Mouse (Mus musculus): ENCODE measurements around the gene Bag2. TPM values are rescaled to one million over a fixed set of nuclear protein-coding genes. Genes with fewer than 3 reads are reported as not detected.
A peak's percentile ranks its signal among the peaks of the same experiment; 100 is the strongest.

The Bag2 gene
- total RNA-seq (2021), result 10 to 100 TPM; 16.6 to 24.6 TPM
- long read RNA-seq, experiment 1, transcript Bag2-201 (3 exons, 1,860 nt), result major isoform, 26 of 37 reads
- long read RNA-seq, experiment 1, partial matches to known transcripts, result 0 of 37 reads
- long read RNA-seq, experiment 1, other reads (novel, unspliced or antisense), result 11 of 37 reads
- long read RNA-seq, experiment 2, transcript Bag2-201 (3 exons, 1,860 nt), result major isoform, 26 of 41 reads
- long read RNA-seq, experiment 2, partial matches to known transcripts, result 2 of 41 reads
- long read RNA-seq, experiment 2, other reads (novel, unspliced or antisense), result 13 of 41 reads

DNA sequence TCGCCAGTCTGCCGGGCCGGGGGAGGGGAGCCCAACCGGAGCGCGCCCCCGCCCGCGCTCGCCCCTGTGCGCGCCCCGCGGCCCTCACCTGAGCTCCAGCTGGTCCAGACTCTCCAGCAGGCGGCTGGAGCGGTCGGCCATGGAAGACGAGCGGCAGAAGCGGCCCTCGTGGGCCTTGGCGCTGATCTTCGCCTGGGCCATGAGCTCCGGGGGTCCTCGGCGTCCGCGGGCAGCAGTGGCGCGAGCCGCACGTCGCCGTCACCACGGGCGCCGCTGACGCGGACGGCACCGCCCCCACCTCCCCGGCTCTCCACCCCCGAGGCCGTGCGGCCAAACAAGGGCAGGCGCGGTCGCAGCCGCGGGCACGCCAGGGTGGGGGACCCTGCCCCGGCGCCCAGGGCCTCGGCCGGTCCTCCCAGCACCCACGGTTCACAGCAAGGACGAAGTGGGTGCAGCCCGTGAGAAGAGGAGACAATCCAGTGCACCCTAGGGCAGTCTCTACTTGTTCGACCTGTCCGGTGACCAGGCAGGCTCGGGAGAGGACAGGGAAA, at the start of gene Bag2:
TSS of gene Bag2 (minus strand) at position 305 of the 551 bp plus-strand sequence.
- intact Hi-C loops (cut with DNase I; ENCODE audit: low total_unique reads), result no loop called here
- peak; percentile 68 for DNase-seq

DNA sequence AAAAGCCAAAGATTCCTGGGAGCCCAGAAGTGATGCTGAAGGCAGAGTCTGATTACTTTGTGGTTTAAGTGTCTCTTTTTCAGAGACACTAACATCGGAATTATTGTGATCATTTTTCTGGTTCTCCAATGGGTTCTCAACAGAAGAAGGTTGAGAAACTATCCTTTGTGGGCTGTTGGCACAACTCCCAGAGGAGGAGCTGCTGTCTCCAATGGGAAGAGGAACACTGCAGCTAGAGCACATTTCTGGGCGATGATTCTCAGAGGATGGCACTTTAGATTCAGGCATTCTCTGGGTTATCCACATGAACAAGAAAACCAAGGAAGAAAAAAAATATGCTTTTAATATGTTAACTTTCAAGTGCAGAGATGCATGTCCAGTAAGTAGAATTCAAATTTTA, 45.7 kb upstream of the Bag2 start:
- no peak for DNase-seq
- intact Hi-C loops (cut with DNase I; ENCODE audit: low total_unique reads), result no loop called here

DNA sequence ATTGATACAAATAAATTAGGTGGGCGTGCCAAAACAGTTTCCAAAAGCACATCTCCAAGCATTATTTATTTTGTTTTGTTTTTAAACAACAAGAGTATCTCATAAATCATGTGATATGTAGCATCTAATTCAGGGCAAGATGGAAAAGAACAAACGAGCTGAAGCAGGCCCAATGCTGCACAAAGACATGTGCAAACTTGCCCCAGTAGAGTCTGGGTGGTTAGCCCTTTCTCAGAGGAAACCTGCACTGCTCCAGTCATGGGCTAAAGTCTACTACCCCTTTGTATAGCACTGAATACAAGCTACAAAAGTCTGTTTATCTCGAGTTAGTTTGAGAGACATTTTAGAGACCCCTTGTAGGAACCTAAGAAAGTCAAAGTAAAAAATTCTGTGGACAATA, 42.0 kb upstream of the Bag2 start:
- intact Hi-C loops (cut with DNase I; ENCODE audit: low total_unique reads), result no loop called here
- DNase-seq, result no peak

DNA sequence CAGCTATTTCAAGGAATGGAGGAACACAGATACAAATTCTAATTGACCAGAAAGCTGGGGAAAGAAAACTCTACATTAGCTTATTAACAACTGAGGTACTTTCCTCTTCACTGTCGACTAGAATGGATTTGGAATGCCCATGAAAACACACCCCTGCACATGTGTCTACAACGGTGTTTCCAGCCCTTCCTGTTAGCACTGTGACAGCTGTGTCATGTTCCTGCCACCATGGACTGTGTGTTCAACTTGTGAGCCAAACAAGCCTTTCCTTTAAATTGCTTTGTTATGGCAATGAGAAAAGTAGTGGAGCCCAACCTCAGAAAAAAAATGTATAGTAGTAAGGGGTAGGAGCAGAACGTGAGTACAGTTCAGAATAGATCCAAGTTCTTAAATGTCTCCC, 30.9 kb upstream of the Bag2 start:
- DNase-seq, result no peak
- intact Hi-C loops (cut with DNase I; ENCODE audit: low total_unique reads), result no loop called here

DNA sequence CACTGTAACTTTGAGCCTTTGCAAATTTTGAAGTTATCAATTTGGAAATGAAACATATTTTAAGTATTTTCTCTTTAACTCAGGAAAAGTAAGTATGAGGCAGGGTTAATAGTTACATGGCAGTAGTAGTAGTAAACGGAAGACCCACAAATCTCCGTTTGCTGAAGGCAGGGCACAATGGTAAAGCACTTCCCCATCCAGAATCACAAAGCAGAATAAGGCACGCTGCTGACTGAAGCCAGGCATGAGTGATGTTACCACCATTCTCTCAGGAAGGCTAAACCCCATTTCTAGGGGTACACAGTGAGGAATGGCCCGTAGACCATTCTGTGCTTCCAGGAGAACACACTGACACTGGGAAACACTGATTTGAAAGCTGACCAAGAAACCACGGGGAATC, 30.5 kb upstream of the Bag2 start:
- DNase-seq, result no peak
- intact Hi-C loops (cut with DNase I; ENCODE audit: low total_unique reads), result no loop called here

DNA sequence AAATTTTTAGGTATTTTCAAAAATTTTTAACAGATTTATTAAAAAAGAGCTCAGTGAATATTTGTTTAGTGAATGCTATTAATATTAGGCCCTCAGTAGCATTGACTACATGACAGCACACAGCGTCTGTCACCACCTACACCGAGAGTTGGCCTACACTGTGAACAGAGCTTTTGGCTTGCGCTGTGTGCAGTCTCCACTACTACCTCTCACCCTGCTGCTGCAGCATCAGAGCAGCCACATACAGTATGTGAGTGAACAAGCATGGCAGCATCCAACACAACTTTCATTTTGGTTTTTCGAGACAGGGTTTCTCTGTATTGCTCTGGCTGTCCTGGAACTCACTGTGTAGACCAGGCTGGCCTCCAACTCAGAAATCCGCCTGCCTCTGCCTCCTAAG, 27.0 kb upstream of the Bag2 start:
- intact Hi-C loops (cut with DNase I; ENCODE audit: low total_unique reads), result no loop called here
- no peak for DNase-seq

DNA sequence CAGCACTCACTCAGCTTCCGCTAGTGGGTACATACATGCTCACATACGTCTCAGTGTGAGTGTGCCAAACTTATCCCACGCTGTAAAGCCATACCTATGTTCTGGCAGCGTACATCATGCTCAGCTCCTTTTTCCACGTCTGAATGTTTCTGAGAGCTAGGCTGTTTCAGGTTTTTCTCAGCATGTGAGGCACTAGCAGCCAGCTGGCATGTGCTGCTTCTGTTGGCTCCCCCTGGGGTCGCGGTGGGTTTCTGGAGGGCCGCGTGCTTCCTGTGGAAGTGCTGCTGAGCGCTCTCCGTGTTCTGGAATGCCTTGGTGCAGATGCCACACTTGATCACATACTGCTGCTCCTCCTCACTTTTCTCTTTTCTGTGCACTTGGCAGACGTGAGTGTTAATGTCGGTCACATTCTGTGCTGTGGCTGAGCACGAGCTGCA, 18.6 kb upstream of the Bag2 start:
- DNase-seq, result no peak
- intact Hi-C loops (cut with DNase I; ENCODE audit: low total_unique reads), result no loop called here

DNA sequence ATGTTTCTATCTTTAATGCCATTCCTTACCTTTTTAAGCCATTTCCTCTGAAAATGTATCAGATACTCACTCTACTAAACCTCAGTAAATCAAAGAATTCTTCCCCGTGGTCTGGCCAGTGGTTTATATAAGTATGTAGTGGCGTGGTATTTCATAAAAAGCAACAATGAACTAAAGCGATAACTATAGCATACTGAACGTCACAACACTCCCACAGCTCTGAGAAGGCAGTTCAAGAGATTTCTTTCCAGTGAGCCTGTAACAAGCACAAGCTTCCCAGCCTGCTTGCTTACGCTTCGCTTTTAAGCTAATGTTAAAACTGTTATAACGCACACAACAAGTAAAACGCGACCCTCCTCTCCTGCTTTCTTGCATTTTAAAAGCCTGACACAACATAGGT, 14.5 kb upstream of the Bag2 start:
- intact Hi-C loops (cut with DNase I; ENCODE audit: low total_unique reads), result no loop called here
- DNase-seq, result no peak

DNA sequence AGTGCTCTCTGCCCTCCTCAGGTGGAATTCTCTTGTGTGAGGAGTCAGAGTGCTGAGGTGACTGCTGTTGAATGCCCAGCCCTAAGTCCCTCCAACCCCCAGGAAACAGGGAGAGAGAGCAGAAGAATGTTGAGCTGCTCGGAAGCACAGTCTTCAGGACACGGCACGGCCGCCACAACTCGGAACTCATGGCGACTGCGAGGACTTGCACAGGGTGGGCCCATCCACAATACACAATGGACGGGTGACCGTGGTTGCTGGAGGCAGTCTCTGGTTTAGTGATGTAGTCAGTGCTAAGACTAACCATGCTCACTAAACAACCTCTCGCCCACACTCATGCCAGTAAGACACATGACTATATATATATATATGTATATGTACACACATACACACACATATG, 14.0 kb upstream of the Bag2 start:
- intact Hi-C loops (cut with DNase I; ENCODE audit: low total_unique reads), result no loop called here
- DNase-seq, result no peak

DNA sequence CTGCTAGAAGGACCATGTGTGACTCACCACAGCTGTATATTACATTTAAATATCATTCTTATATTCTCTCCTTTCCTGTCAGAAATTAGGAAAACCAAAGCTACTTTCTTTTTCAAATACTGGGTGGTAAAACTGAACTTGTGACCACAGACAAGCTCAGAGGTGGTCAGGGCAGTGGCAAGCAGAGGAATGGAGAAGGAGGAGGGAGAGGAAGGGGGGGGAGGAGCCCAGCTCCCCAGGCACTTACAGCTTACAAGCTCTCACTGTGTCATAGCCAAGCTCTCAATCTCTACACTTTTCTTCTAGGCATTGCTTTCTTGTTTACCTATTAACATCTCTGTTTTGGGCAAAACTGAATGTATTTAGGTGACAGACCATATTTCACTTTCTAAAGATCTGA, 11.2 kb upstream of the Bag2 start:
- DNase-seq, result no peak
- intact Hi-C loops (cut with DNase I; ENCODE audit: low total_unique reads), result no loop called here

DNA sequence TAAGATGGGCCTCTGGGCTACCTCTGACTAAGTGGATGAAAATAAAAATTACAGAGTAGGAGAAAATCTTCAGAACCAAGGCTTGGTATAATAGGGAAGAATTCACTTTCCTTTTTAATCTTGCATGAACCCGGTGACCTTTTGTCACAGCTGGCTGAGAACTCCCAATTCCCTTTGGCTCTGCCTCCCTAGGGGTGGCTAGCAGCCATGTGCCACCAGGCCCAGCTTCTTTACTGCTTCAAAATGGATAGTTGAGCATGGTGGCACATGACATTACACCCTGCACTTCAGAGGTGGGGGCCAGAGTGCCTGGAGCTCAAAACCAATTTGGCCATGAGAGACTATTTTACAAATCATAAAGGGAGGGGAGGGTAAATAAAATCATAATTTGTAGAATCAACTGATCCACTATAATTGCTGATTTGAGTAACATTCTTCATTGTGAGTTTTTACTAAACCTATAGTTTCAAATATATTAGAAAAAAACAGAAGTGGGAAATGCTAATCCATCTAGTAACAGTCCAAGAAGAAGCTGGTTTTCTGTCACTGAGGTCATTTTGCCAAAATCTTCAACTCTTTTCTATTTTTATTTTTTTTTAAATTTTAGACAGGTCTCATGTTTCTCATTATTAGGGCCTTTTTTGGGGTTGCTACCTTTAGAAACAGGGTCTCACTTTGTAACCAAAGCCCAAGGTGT, 10.6 kb upstream of the Bag2 start:
- intact Hi-C loops (cut with DNase I; ENCODE audit: low total_unique reads), result no loop called here
- DNase-seq, result no peak

DNA sequence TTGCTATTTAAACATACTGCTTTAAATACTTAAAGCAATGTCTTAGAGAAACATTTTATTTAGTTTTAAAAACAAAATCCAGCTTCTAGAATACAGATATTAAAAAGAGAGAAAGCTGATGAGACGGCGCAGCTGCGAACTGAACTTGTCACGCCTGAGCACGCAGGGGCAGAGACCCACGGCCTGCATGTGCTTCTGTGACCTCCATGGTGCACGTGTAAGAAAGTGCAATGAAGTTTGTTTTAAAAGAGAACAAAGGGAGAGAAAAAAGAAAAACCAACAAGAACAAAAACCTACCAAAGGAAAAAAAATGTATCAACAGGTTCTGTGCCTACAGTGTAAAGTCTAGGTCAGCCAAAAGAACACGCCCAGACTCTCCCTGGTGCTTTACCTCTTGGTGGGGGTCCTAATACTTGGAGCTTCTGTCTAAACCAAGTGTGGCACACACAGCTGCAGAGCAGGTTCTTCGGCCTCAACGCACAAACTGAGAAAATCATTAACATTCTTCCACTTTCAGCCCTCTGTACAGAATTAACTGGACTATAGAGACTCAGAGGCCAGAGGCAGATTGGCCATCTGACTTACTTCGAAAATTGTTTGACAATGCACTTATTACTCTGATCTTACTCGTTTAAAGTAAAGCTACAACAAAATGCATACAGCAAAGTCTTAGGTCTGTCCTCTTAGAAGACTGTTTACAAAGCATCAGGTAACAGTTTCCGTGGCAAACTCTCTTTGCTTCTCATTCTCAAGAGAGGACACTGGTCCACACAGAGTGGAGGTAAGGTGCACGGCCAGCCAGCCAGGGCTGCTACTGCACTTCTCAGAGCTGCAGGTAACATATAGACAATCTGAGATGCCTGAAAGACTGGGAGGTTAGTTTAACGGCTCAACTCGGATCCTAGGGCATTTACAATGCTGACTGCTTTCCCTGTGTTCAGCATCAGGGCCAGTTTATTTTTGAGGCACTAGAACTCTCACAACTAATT, 9.2 kb upstream of the Bag2 start:
- intact Hi-C loops (cut with DNase I; ENCODE audit: low total_unique reads), result no loop called here
- no peak for DNase-seq

DNA sequence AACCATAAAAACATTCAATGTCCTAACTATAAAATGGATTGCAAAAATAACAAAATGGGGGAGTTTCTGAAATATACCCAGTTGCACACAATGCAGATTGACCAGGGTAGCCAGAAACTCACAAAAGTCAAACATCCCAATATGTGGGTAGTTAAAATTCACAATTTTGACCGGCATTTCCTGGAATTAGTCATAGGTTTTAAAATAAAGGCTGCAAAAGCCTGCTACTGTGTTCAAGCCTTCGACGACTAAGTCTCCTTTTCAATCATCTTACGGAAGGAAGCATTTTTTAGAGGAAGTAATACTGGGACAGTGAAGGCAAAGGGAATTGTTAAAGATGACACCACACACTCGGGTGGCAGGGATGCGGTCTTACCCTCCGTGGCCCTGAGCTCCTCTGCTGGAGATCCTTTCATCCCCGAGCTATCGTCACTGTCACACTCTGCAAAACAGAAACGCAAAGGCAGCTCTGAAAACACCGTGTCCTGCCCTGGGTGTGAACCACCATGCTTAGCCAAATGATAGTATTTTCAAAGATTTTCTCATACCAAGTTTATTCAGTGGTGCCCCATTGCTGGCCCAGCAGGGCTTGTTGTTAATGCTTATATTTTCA, 8.0 kb upstream of the Bag2 start:
- intact Hi-C loops (cut with DNase I; ENCODE audit: low total_unique reads), result no loop called here
- DNase-seq, result no peak

DNA sequence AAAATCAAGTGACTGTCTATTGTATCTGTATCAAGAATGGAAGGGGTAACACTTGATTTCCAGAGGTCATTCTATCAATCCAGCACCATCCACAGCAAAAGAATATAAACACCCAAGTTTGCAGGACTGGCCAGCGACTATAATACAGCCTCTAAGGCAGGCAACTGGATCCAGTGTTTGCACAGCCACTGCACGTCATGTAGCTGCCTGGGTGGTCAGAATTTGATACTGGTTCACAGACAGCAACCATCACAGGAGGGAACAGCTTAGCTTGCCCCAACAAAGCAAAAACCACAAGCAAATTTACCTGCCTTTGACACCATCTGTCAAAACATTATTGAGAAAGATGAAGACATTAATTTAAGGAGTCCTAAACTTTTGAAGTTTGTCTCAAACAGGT, 6.2 kb upstream of the Bag2 start:
- intact Hi-C loops (cut with DNase I; ENCODE audit: low total_unique reads), result no loop called here
- no peak for DNase-seq

DNA sequence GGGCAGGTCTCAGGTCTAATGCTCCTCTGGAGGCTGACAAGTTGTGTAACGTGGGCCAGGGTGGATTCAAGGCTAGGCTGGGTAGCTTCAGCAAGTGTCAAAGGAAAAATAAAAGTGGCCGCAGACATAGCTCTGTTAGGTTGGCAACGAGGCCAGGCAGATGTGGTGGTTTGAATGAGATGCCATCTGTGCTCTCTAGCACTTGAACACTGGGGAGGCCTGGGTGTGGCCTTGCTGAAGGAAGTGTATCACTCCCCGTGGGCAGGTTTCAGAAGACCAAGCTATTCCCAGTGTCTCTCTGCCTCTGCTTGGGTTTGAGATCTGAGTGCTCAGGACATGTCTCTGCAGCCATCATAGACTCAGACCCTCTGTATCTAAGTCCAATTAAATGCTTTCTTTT, 893 bp upstream of the Bag2 start:
- intact Hi-C loops (cut with DNase I; ENCODE audit: low total_unique reads), result no loop called here
- no peak for DNase-seq

DNA sequence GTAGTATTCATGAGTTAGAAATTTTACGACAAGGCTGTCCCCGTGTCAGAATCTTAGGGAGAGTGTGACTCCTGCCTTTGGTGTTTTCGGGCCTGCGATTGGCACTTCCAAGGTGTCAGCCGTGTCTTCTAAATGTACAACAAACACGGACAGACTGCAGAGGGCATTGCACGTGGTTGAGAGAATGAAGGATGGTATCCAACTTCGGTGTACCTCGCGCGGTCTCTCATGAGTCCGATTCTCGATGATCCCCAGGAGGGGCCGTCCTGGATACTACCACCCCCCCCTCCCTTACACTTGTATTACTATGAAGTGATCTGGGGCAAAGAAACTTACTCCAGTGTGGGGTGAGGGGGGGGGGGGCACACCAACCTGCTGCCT, 572 bp downstream of the Bag2 start:
- intact Hi-C loops (cut with DNase I; ENCODE audit: low total_unique reads), result no loop called here

DNA sequence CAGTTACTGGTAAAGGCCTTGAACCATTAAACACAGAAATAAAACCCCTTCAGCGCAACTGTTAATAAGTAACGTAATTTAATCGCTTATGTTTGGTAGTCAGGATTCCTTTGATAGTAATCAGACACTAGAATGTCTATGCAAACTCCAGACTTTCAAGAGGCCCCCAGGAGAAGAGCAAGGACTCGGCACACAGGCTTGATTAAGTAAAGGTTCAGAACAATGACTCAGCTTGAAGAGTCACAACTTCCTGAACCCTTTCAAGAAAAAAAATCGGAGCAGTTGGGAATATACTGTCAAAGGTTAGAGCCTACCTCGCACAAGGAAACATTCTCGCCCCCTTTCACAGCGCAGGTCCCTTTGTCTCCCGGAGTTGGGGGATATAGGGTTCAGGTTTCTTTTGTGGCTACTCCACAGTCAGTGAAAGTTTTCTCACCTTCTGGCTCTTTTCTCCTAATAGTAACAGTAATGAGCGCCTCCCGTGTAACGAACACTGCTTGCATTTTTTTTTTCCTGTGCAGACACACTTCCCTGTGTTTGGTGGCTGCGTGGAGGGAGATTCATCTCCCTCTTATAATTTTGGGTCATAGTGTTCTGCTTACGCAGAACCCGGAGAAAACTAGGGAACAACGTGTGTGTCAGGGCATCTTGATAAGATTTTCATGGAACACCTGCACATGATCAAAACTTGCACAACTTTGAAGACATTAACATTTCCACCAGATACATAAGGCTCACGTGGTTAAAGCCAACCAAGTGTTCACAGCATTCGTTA, 1.1 kb downstream of the Bag2 start:
- intact Hi-C loops (cut with DNase I; ENCODE audit: low total_unique reads), result no loop called here
- no peak for DNase-seq

More for the DNA sequence above, 572 bp downstream of the Bag2 start:
- DNase-seq, result no peak

DNA sequence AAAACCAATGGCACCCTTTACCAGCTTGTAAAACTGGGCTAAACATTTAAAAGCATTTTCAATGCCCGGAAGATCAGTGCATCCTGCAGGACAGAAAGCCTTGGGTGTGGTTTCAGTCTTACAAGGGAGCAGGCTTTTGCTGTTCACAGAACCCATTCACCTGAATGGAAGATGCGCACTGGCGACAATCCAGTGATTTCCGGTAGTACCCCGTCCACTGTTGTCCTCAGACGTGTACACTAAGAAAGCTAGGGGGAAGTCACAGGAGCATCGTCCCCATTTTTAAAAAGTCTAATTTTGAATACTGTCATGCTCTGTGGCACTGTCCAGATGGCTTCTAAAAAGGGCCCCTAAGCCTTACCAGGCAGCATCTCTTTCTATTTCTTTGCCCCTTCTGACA, 1.8 kb downstream of the Bag2 start:
- intact Hi-C loops (cut with DNase I; ENCODE audit: low total_unique reads), result no loop called here
- DNase-seq, result no peak
